Mouse (Mus musculus) CH12.LX (cell line): ENCODE results near the gene Taok1.
"Not testable (repeated sequence)": the region's sequence is repeated elsewhere in the genome, so short reads cannot be mapped to it uniquely, and the experiment has no call there.

Experiments
- CHD2 ChIP-seq: IDR thresholded peaks from 2 replicates; pipeline ENCODE4 v1.6.1; 2011; ENCODE audit warnings: low read length, improper control_type of control experiment
- CTCF ChIP-seq, 2 experiments: IDR thresholded peaks in 1 of 2; conservative IDR thresholded peaks in 1 of 2; 2 replicates each; pipeline ENCODE4 v1.5.1; 2011 to 2012; ENCODE audit warnings: low read depth in 2 of 2, low read length in 2 of 2, improper control_type of control experiment in 1 of 2, inconsistent platforms in 1 of 2, mild to moderate bottlenecking in 1 of 2, moderate library complexity in 1 of 2
- E2F4 ChIP-seq: IDR thresholded peaks from 2 replicates; pipeline ENCODE4 v1.6.1; 2011; ENCODE audit warnings: low read depth, low read length, improper control_type of control experiment; ENCODE audit not compliant: insufficient replicate concordance
- ELF1 ChIP-seq: IDR thresholded peaks from 2 replicates; pipeline ENCODE4 v1.6.1; 2014; ENCODE audit warnings: low read depth, mild to moderate bottlenecking, inconsistent platforms, low read length, improper control_type of control experiment
- EP300 ChIP-seq: IDR thresholded peaks from 2 replicates; pipeline ENCODE4 v1.6.1; 2011; ENCODE audit warnings: low read length, improper control_type of control experiment
- JUND ChIP-seq: conservative IDR thresholded peaks from 2 replicates; pipeline ENCODE4 v1.6.1; 2011; ENCODE audit warnings: low read depth, low read length, improper control_type of control experiment
- MAFK ChIP-seq: IDR thresholded peaks from 2 replicates; pipeline ENCODE4 v1.6.1; 2011; ENCODE audit warnings: low read length, improper control_type of control experiment; ENCODE audit not compliant: insufficient replicate concordance
- MYC ChIP-seq: IDR thresholded peaks from 2 replicates; pipeline ENCODE4 v1.6.1; 2011; ENCODE audit warnings: low read depth, mild to moderate bottlenecking, improper control_type of control experiment, low read length
- NELFE ChIP-seq: IDR thresholded peaks from 2 replicates; pipeline ENCODE4 v1.6.1; 2011; ENCODE audit warnings: low read depth, low read length, improper control_type of control experiment
- SIN3A ChIP-seq: IDR thresholded peaks from 2 replicates; pipeline ENCODE4 v1.6.1; 2012; ENCODE audit warnings: low read length, improper control_type of control experiment, inconsistent platforms
- TBP ChIP-seq: conservative IDR thresholded peaks from 2 replicates; pipeline ENCODE4 v1.6.1; 2011; ENCODE audit warnings: low read depth, low read length, improper control_type of control experiment
- TCF12 ChIP-seq: IDR thresholded peaks from 2 replicates; pipeline ENCODE4 v1.6.1; 2014; ENCODE audit warnings: low read depth, mild to moderate bottlenecking, inconsistent platforms, low read length, improper control_type of control experiment
- USF1 ChIP-seq: IDR thresholded peaks from 2 replicates; pipeline ENCODE4 v1.6.1; 2014; ENCODE audit warnings: low read depth, mild to moderate bottlenecking, inconsistent platforms, low read length, improper control_type of control experiment
- ZC3H11A ChIP-seq: IDR thresholded peaks from 2 replicates; pipeline ENCODE4 v1.6.1; 2012; ENCODE audit warnings: low read depth, mild to moderate bottlenecking, inconsistent platforms, low read length, improper control_type of control experiment

DNA sequence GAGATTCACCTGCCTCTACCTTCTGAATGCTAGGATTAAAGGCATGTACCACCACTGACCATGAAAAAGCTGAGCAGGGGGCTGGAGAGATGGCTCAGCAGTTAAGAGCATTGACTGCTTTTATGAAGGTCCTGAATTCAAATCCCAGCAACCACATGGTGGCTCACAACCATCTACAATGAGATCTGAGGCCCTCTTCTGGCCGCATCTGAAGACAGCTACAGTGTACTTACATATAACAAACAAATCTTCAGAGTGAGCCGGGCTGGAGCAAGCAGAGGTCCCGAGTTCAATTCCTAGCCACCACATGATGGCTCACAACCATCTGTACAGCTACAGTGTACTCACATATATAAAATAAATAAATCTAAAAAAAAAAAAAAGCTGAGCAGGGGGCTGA, 79.2 kb downstream of the Taok1 start:
- peak in 1 of 2 experiments; percentile 29; a peak in 2 of 4 replicates for TF ChIP-seq CTCF (conservative IDR thresholded peaks at IDR 0.05 in 1 of 2, IDR thresholded peaks at IDR 0.05 in 1 of 2; ENCODE audit: low read depth in 2 of 2, low read length in 2 of 2)
- not testable (repeated sequence) for TF ChIP-seq NELFE, TBP, CHD2, SIN3A, USF1, E2F4, ELF1, EP300, ZC3H11A, JUND, MYC, MAFK, TCF12
